Mouse (Mus musculus): ENCODE results near the gene Prom2. TPM values are rescaled to one million over a fixed set of nuclear protein-coding genes. Genes with fewer than 3 reads are reported as not detected.

The Prom2 gene
- total RNA-seq, 2 experiments from 2014 or later: 0.11 TPM; not detected in 1

DNA sequence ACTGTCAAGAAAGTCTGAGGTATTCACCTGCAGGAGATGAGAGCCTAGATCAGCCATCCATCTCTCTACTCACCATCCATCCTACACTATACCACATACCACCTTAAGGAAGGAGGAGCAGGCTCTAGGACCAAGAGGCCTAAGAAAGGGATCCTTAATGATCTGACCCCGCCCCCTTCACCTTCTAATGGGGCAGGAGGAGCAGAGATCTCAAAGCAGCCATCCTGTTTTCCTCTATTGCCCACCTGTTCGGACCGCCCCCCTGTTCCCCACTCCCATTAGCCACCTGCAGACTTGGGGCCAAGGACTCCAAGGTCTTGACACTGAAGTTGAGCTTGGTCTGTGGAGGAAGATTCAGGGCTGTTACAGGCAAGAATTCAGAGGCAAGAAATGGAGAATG is 10.8 kb downstream of the Prom2 start:
- intact Hi-C loops (cut with DNase I): no loop called here
- no peak for DNase-seq (ENCODE audit: extremely low spot score in 1 of 2, low spot score in 2 of 2)

DNA sequence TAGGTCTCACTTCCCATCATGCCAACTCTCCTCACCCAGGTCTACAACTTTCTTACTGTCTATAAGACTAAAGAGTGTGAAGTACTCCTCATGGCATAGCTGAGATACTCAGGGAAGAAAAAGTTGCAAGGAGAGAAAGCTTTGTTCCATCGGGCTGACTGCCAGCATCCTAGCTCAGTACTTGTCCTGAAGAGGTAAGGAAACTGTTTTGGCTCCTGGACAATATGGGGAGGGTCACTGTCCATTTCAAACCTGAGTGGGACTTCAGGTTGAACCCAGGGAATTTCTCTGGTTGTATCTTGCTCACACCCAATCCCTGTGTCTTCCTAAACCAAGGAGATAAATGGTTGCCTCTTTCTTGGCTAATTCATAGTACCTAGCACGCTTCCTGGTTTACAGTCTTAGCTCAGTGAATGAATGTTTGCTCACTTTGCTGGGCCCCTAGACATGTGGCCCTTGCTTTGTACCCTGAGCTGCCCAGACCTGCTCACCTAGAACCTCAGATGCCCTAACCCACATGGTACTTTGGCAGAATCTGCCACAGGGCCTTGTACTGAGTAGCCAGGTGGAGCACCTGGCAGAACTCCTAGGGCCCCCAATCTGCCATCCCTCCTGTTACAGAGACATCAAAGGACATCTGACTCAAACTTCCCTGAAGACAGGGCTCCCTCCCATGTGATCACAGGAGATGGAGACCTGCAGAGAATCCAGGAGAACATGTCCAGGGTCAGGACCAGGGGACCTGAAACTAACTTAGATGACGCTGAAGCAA is 16.1 kb downstream of the Prom2 start:
- no peak for DNase-seq (ENCODE audit: extremely low spot score in 1 of 2, low spot score in 2 of 2)
- intact Hi-C loops (cut with DNase I): no loop called here

DNA sequence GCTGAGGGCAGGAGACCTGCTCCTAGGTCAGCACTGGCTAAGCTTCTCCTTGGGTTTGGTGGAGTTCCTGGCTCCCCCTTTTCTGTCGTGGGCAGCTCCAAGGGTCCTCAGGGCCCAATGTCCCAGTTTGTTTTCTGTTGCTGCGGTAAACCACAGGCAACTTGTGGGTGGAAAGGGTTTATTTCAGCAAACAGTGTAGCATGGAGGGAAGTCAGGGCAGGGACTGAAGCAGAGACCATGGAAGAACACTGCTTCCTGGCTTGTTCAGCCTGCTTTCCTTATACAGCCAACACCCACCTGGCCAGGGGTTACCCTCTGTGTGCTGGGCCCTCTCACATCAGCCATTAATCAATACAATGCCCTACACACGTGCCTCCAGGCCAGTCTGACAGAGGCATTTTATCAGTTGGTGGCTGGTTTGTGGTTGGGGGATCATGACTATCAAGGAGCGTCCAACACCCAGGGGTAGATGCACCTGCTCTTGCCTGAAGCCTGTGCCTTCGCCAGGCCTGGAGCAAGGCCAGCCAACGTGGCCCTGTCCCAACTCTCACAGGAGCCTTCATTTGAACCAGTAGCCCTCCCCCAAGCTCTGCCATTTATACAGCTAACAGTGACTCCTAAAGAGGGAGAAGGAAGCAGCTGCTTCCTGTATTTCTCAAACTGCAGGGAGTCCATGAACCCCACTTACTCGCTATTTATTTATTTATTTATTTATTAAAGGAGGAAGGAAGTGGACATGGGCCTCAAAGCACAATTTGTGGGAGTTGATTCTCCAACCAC is 17.1 kb downstream of the Prom2 start:
- peak in 1 of 2 experiments; percentile 82 for DNase-seq (ENCODE audit: extremely low spot score in 1 of 2, low spot score in 2 of 2)
- intact Hi-C loops (cut with DNase I): no loop called here

DNA sequence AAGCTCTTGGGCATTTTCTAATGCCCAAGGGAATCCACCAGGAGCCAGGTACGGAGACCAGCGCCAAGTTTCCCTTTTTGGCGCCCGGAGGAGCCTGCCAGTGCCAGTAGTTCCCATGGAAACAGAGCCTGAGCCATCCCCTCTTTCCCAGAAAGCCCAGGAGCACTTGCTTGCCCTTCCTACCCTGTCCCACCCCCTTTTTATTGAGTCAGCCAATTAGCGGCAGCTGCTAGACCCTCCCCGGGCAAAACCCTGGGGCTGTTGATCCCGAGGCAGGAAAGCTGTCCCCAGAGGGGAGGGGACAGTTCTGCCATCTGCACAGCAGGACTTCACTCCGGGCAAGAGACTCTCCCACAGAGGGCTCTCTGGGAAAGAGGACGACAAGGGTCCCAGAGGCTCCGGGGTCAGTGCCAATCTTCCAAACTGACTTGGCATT is 19.2 kb downstream of the Prom2 start, which contains the start of gene Kcnip3:
Kcnip3 (minus strand) TSS at position 89 of the 436 bp plus-strand sequence.
- DNase-seq (ENCODE audit: extremely low spot score in 1 of 2, low spot score in 2 of 2): peak; percentile 65 to 78
- intact Hi-C loops (cut with DNase I): no loop called here

DNA sequence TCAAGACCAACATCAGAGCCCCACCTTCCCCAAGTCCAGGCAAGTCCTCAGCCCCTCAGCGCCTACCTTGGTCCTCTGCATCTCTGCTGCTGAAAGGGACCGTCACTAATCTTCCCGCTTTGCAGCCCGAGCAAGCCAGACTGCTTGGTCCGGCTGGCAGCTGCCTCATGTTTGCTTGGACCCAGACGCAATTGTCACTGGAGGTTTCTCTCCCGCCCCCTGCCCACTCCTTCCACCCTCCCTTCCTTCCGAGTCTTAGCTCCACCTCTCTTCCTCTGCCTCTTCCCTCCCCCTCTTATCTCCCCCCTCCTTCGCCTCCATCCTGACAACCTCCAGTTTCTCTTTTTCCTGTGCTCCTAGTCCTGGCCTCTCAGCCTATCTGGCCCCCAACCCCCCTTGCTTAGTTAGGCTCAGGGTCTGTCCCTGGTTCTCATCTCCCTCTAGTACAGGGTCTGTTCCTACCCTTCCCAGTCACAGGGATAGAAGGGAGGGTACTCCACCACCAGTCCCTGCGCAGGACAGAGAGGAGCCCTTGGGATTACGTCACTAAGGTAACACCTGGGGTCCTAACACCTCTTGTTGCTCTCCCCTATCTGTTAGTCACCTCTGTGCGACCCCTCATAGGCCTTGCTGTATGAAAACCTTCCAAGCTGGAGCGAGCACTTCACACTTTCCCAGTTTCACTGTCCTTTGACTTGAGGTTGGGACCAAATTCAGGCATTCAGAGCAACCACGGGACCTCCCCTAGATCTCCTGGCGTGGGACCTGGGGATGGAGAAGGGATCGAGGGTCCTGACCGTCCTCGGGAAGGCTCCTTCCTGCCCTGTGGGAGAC is 19.9 kb downstream of the Prom2 start:
- intact Hi-C loops (cut with DNase I): no loop called here

DNA sequence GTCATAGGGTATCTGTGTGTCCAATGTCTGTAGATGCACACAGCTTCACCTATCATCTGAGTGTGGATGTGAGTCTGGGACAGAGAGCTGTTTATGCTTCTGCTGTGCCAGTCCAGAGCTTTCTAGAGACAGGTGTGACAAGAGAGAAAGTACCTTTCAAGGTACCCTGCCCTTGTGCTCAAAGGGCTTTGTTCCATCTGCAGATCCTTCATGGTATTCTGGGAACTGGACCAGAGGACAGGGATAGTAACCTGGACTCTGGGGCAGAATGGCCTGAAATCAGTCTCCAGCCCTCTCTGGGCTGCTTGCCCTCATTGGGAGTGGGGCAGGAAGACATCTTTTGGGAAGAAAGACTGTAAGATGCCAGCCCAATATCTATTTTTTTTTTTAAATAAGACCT is 21.1 kb downstream of the Prom2 start:
- intact Hi-C loops (cut with DNase I): no loop called here
- DNase-seq (ENCODE audit: extremely low spot score in 1 of 2, low spot score in 2 of 2): no peak

More for the DNA sequence above, 19.9 kb downstream of the Prom2 start:
- peak; percentile 75 to 77 for DNase-seq (ENCODE audit: extremely low spot score in 1 of 2, low spot score in 2 of 2)

DNA sequence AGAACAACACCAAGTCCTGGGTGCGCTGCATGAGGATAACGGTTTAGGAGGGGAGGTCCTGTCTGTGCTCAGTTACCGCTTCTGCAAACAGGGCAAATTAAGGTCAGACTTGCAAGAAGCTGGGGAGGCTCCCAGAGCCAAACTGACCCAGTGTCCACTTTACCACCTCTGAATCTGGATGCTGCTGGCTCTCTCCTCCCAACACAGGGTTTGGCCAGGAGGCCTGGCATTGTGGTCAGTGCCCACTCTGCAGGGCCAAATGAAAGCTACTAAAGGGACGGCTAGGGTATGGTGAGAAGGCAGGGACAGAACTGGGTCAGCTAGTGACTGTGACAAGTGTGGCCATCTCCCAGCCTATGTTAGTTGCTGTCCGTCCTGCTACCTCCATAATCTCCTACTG is 22.0 kb downstream of the Prom2 start:
- no peak for DNase-seq (ENCODE audit: extremely low spot score in 1 of 2, low spot score in 2 of 2)
- intact Hi-C loops (cut with DNase I): no loop called here

DNA sequence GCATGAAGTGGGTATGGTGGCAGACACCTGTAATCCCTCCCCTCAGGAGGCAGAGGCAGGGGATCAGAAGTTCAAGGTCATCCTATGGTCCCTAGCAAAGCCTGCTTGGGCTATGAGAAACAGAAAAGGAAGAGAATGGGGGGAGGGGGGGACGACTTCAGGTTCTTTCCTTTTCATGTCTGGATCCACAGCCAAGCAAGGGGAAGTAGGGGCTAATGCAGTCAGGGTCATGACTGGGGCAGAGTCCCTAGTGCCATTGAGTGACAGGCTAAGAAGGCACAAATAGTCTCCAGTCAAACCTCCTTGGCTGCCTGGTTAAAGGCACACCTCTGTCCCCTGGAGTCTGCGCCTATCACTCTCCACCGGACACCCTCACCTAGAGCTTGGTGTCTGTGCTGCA is 22.4 kb downstream of the Prom2 start:
- DNase-seq (ENCODE audit: extremely low spot score in 1 of 2, low spot score in 2 of 2): no peak
- intact Hi-C loops (cut with DNase I): no loop called here

DNA sequence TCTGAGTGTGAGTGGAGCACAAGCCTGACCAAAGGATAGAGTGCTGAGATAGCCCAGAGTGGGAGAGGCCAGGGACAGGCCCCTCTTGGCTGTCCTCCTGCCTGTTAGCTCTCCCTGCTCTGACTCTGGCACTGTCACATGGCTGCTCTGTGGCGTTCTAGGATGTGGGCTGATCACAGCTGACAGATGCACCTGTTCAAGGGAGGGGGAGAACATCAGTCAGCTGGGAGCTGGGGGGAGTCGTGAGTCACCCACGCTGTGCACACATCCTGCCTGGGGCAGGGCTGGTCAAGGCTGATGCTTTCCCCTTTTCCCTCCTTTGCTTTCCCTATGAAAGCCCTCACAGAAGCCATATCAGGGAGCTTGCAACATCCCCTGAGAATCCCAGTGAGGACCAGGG is 23.0 kb downstream of the Prom2 start:
- DNase-seq (ENCODE audit: extremely low spot score in 1 of 2, low spot score in 2 of 2): no peak
- intact Hi-C loops (cut with DNase I): no loop called here

DNA sequence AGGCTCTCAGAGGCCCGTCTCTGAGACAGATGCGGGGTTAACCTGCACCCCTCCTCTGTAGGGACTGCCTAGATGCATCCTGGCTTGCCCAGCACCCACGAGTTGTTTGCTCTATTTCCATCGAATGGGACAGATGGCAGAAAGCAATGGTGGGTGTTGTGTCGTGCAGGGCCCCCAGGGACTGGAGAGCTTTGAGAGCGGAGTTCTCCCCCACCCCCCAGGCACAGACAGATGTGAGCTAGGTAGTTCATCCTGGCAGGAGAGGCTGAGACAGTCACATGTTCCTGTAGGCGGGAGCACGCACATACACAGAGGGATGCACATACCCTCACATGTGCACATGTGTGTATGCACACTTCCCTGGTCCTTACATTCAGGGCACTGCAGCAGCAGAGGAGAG is 24.2 kb downstream of the Prom2 start:
- peak in 1 of 2 experiments; percentile 61 for DNase-seq (ENCODE audit: extremely low spot score in 1 of 2, low spot score in 2 of 2)
- intact Hi-C loops (cut with DNase I): no loop called here

DNA sequence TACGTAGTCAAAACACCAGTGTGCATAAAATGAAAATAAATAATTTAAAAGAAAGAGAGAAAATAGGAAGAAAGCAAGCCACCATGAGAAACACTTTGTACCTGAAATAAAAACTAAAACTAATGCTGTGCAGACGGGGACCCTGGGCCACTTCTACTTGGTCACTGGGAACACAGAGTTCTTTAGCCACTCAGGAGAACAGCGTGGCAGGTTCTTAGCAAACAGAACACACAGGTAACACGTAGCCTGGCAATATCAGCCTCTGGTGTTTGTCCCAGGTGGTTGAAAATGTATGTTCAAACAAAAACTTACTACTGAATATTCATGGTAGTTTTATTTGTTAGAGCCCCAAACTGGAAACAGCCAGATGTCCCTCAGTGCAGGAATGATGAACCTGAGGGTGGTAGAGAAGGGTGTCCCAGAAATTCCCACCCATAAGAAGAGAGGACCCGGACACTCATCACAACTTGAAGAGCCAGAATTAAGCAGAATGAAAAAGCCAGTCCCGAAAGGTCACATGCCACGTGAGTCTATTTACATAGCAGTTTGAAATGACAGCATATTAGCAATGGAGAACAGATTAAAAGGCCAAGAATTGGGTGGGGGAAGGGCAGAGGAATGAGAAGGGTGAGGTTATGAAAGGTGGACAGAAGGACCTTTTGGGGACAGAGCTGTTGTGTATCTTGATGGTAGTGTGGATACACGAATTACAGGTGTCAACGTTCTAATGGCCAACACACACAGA is 26.7 kb downstream of the Prom2 start:
- intact Hi-C loops (cut with DNase I): no loop called here
- DNase-seq (ENCODE audit: extremely low spot score in 1 of 2, low spot score in 2 of 2): no peak

DNA sequence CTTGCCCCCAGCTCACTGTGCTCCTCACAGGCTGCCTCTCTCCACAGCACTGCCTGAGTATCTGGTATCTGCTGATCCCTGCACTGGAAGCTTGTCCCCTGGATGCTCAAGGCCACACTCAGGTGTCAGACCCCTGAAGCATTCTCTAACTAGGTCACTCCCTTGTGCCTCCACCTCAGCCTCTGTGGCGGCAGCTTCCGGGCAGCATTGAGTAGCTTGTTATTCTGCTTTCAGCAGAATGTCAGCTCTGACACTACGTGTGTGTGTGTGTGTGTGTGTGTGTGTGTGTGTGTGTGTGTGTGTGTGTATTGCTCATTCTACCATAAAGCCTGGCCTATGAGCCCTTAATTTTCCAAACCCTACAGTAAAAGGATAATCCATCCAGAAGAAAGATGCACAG is 28.0 kb downstream of the Prom2 start:
- DNase-seq (ENCODE audit: extremely low spot score in 1 of 2, low spot score in 2 of 2): no peak
- intact Hi-C loops (cut with DNase I): no loop called here

DNA sequence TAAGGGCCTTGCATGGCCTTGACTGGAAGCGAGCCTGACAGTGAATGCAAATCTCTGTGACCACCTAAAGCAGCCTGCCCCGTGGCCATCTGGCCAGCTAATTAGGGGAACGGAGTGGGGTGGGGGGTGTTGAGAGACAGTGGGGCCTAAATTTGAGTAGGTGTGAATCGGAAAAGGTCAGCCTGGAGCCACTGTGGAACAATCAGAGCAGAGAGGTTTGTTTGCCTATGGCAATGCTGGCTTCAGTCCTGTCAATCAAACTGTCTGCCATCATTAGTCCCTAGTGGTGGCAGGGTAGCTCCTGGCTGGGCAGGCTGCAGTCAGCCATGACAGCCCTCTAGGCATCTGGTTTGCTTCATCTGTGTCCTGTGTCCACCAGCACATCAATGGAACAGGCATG is 29.8 kb downstream of the Prom2 start:
- intact Hi-C loops (cut with DNase I): no loop called here
- DNase-seq (ENCODE audit: extremely low spot score in 1 of 2, low spot score in 2 of 2): no peak

DNA sequence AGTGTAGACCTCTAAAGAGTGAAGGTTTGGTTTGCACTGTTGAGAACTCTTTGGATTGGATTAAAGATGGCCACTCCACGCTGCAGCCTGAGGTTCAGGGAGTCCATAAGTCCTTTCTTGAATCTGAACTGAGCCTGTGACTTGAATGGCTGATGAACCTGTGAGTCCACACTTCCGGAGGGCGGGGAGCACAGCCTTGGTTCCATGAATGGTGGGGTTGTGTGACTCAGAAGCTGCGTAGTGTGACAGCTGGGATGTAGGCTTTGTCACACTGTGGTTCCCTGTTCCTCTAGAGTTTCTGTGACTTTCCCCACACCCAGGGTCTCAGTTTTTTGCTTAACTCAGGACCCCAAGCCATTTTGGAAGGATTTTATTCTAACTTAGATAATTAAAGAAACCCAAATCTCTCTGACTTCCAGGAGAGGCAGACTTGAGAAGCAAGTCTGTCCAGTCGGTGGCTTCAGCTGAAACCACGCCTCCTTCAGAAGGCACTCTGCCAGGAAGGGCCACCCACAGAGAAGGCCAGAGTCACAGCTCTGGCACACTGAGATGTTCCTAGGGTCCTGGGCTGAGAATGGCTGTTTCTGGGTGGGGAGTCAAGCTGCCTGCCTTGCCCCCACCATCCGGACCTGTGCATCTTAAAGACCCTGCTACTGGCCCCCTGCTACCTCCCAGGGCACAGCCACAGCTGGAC is 33.2 kb downstream of the Prom2 start:
- intact Hi-C loops (cut with DNase I): loop anchor here (1.0 to 2.0 kb wide), 2 partner anchors 42 to 51 kb away; no protein-coding TSS in a partner anchor
- peak in 1 of 2 experiments; percentile 75 for DNase-seq (ENCODE audit: extremely low spot score in 1 of 2, low spot score in 2 of 2)

DNA sequence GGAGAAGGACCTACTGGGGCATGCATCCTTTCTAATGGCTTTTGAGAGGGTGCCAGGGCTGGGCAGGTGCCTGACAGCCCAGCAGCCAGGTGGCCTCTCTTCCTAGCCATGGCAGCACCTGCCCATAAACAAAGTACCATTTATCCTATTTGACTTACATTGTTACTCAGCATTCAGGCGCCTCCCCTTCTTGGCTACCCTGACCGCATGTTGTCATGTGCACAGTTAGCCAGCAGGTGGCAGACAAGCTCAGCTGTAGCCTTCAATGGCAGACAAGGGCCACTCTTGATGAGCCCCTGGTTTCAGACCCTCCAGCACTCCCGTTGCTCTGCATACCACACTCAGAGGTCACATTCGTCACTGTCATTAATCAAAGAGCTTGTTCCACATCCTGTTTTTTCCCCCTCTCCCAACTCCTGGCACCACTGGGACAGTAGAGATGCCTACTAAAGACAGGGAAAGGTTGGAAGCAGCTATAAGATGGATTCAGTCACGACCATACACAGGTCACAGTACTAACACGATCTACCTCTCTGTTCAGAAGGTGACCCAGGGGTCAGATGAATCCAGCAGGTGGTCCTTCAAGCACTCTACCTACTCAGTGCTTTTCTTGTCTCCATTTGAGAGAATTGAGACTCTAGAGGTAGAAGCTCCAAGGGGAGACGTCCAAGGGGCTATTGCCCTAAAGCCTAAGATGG is 34.0 kb downstream of the Prom2 start:
- intact Hi-C loops (cut with DNase I): loop anchor here (1.0 to 2.0 kb wide), 2 partner anchors 43 to 52 kb away; no protein-coding TSS in a partner anchor
- DNase-seq (ENCODE audit: extremely low spot score in 1 of 2, low spot score in 2 of 2): peak; percentile 80 to 84

DNA sequence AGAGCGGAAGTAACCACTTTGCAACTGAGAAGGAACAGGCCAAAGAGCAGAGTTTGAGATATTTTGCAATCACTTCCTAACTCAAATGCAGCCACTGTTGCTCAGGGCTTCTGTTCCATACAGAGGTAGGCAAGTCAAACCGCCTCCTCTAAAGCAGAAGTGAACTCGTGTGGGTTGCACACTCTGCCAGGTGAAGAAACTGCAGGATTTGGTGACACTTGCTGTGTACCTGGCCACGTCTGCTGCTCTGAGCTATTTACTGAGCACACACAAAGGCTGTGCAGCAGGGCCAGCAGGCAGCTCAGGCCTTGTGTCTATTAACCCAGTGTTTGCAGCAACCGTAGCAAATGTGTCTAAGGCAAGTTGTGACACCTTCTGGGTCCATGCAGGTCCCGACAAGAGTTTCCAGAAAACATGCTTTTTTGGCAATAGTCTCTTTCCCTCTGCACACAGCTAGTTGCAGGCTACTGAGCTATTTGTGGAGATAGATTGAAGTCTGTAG is 35.1 kb downstream of the Prom2 start:
- no peak for DNase-seq (ENCODE audit: extremely low spot score in 1 of 2, low spot score in 2 of 2)
- intact Hi-C loops (cut with DNase I): loop anchor here (2.0 kb wide), 1 partner anchor 53 kb away; no protein-coding TSS in a partner anchor

DNA sequence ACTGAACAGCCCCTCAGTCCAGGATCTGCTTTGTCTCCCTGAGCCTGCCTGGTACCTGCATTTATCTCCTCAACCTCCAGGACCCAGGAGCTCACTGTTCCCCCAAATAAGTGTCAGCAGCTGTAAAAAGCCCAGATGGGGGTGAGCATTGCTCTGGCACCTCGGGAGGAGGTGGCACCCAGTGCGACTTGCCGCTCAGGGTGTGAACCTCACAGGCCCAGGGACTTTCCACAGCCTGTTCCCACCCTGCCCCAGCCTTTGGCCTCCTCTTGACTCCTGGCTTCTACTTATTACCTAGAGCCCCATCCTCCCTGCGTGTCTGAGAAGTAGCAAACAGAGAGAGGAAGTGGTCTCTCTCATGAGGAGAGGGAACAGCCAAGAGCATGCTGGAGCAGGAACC is 36.1 kb downstream of the Prom2 start:
- intact Hi-C loops (cut with DNase I): no loop called here

More for the DNA sequence above, 36.1 kb downstream of the Prom2 start:
- DNase-seq (ENCODE audit: extremely low spot score in 1 of 2, low spot score in 2 of 2): no peak
